Mouse (Mus musculus): Measurements from ENCODE around the gene Defa22. TPM values are rescaled to one million over a fixed set of nuclear protein-coding genes. Genes with fewer than 3 reads are reported as not detected.

Defa22 gene
- not detected in 2 replicates for polyA plus RNA-seq (2012)

DNA sequence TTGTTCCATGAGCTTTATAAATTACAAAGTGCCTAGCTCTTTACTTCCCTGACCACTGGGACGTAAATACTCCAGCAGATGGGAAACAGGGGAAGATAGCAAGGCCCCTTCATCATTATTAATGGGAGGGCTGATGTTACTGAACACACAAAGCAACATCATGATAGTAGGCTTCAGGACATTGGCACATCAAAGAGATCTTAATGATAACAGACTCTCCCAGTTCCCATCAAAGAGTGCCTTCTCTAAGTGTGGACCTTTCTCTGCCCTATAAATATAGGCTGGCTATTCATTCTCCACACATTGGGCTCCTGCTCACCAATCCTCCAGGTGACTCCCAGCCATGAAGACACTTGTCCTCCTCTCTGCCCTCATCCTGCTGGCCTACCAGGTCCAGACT is at the start of gene Defa22:
Gene Defa22 (plus strand): TSS at position 301 of the 400 bp plus-strand sequence.

DNA sequence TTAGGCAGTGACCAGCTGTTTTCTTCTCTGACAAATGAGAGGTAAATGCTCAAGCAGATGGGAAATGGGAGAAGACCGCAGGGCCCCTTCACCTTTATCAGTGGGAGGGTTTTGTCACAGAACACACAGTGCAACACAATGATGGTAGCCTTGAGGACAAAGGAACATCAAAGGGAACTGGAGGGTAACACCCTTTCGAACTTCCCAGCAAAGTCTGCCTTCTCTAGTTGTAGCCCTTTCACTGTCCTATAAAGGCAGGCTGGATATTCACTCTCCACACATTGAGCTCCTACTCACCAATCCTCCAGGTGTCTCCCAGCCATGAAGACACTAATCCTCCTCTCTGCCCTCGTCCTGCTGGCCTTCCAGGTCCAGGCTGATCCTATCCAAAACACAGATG is 27.7 kb upstream of the Defa22 start, which contains the start of gene Defa30:
Gene Defa30 (plus strand): TSS at position 301 of the 400 bp plus-strand sequence.

GRCm38 (mm10) chr8:21191314-21191713 is 29.2 kb downstream of the Defa22 start, which contains the start of gene Defa31:
Gene Defa31, plus strand, starts transcription at chr8:21191614.

GRCm38 (mm10) chr8:21201261-21201660 is 39.2 kb downstream of the Defa22 start, which contains the start of gene Gm15293:
Gene Gm15293, plus strand, starts transcription at chr8:21201561.

Other genes starting within 250 kb of the Defa22 start
- gene Gm6040, start 240.2 kb upstream of the Defa22 start, polyA plus RNA-seq (2012), result not detected in 2 replicates
- not detected in 2 replicates for gene AY761185, start 217.6 kb upstream of the Defa22 start, polyA plus RNA-seq (2012)
- gene Defa21, start 136.7 kb upstream of the Defa22 start, polyA plus RNA-seq (2012), result not detected in 2 replicates
- not detected in 2 replicates for gene Defa23, start 107.2 kb upstream of the Defa22 start, polyA plus RNA-seq (2012)
- gene Defa35, start 97.2 kb upstream of the Defa22 start, polyA plus RNA-seq (2012), result not detected in 2 replicates
- not detected in 2 replicates for gene Defa25, start 77.8 kb upstream of the Defa22 start, polyA plus RNA-seq (2012)
- not detected in 2 replicates for gene Gm14851, start 66.2 kb upstream of the Defa22 start, polyA plus RNA-seq (2012)
- gene Defa30, start 27.6 kb upstream of the Defa22 start, polyA plus RNA-seq (2012), result not detected in 2 replicates
- gene Defa31, start 29.3 kb downstream of the Defa22 start, polyA plus RNA-seq (2012), result not detected in 2 replicates
- gene Gm15293, start 39.3 kb downstream of the Defa22 start, polyA plus RNA-seq (2012), result not detected in 2 replicates
- not detected in 2 replicates for gene Gm15292, start 87.5 kb downstream of the Defa22 start, polyA plus RNA-seq (2012)
- gene Defa27, start 153.3 kb downstream of the Defa22 start, polyA plus RNA-seq (2012), result not detected in 2 replicates
- not detected in 2 replicates for gene Defa29, start 164.7 kb downstream of the Defa22 start, polyA plus RNA-seq (2012)
- not detected in 2 replicates for gene Defa2, start 216.2 kb downstream of the Defa22 start, polyA plus RNA-seq (2012)
- not detected in 2 replicates for gene Defa33, start 229.5 kb downstream of the Defa22 start, polyA plus RNA-seq (2012)